Mouse (Mus musculus): ENCODE measurements around the gene Unc79. TPM values are rescaled to one million over a fixed set of nuclear protein-coding genes. Genes with fewer than 3 reads are reported as not detected.

The Unc79 gene
- polyA plus RNA-seq, 1 experiment from 2014 or later: 6.3 TPM

GRCm38 (mm10) chr12:103080055-103080454, 131.4 kb downstream of the Unc79 start:
- Histone ChIP-seq H3K27ac (replicated peaks) (no peak overlapping the region), H3K36me3 (peaks cover 12% of the 10 kb centered on the region), H3K9ac (replicated peaks) (no peak overlapping the region), H3K4me3 (replicated peaks) (no peak overlapping the region), H3K4me1 (no peaks in the 10 kb centered on the region), H3K4me2 (no peak overlapping the region), H3K9me3 (replicated peaks) (no peaks in the 10 kb centered on the region), H3K27me3 (replicated peaks) (no peaks in the 10 kb centered on the region)
- no peak for ATAC-seq (ENCODE audit: low FRiP score)
- 87% methylated on average over 3 of the region's 3 CpGs for WGBS

GRCm38 (mm10) chr12:103091831-103092230, 143.2 kb downstream of the Unc79 start:
- Histone ChIP-seq H3K4me2 (no peak overlapping the region), H3K36me3 (peaks cover 43% of the 10 kb centered on the region), H3K27ac (replicated peaks) (no peak overlapping the region), H3K4me3 (replicated peaks) (no peak overlapping the region), H3K27me3 (replicated peaks) (no peaks in the 10 kb centered on the region), H3K9me3 (replicated peaks) (no peaks in the 10 kb centered on the region), H3K9ac (replicated peaks) (no peak overlapping the region), H3K4me1 (peaks cover 3% of the 10 kb centered on the region; the same call in 1 of the 2 replicates)
- ATAC-seq (ENCODE audit: low FRiP score): no peak
- 89% methylated on average over 6 of the region's 6 CpGs for WGBS

- H3K9me3 ChIP-seq (replicated peaks): no peaks in the 10 kb centered on the region
- H3K27ac ChIP-seq (replicated peaks): no peak overlapping the region
- ATAC-seq (ENCODE audit: low FRiP score): no peak
- no peak overlapping the region for H3K4me2 ChIP-seq
- H3K4me3 ChIP-seq (replicated peaks): no peak overlapping the region
- no peak overlapping the region for H3K9ac ChIP-seq (replicated peaks)
- H3K27me3 ChIP-seq (replicated peaks): no peaks in the 10 kb centered on the region
- no peaks in the 10 kb centered on the region for H3K4me1 ChIP-seq
- WGBS: 74% methylated on average over 5 of the region's 5 CpGs
- H3K36me3 ChIP-seq: peaks cover 43% of the 10 kb centered on the region
These were observed 146.5 kb downstream of the Unc79 start for GRCm38 (mm10) chr12:103095160-103095559.

GRCm38 (mm10) chr12:103099185-103099584, 150.5 kb downstream of the Unc79 start:
- WGBS: 86% methylated on average over 1 of the region's 1 CpGs

GRCm38 (mm10) chr12:103100088-103100487, 151.4 kb downstream of the Unc79 start:
- no peaks in the 10 kb centered on the region for H3K4me1 ChIP-seq
- H3K27me3 ChIP-seq (replicated peaks): no peaks in the 10 kb centered on the region
- H3K27ac ChIP-seq (replicated peaks): no peak overlapping the region
- no peaks in the 10 kb centered on the region for H3K9me3 ChIP-seq (replicated peaks)
- H3K9ac ChIP-seq (replicated peaks): no peak overlapping the region
- H3K4me3 ChIP-seq (replicated peaks): no peak overlapping the region
- no peak overlapping the region for H3K4me2 ChIP-seq
- WGBS: 67% methylated on average over 5 of the region's 5 CpGs
- peaks cover 34% of the 10 kb centered on the region for H3K36me3 ChIP-seq
- no peak for ATAC-seq (ENCODE audit: low FRiP score)

More at GRCm38 (mm10) chr12:103099185-103099584, 150.5 kb downstream of the Unc79 start:
- no peaks in the 10 kb centered on the region for H3K27me3 ChIP-seq (replicated peaks)
- H3K4me1 ChIP-seq: no peaks in the 10 kb centered on the region
- no peaks in the 10 kb centered on the region for H3K9me3 ChIP-seq (replicated peaks)
- H3K9ac ChIP-seq (replicated peaks): no peak overlapping the region
- no peak overlapping the region for H3K4me3 ChIP-seq (replicated peaks)
- H3K27ac ChIP-seq (replicated peaks): no peak overlapping the region
- no peak; the same call in 1 of the 2 replicates for ATAC-seq (ENCODE audit: low FRiP score)
- H3K4me2 ChIP-seq: no peak overlapping the region
- peaks cover 34% of the 10 kb centered on the region for H3K36me3 ChIP-seq

- no peaks in the 10 kb centered on the region for H3K27me3 ChIP-seq (replicated peaks)
- H3K36me3 ChIP-seq: peaks cover 31% of the 10 kb centered on the region
- no peak overlapping the region for H3K9ac ChIP-seq (replicated peaks)
- ATAC-seq (ENCODE audit: low FRiP score): no peak
- no peak overlapping the region for H3K4me3 ChIP-seq (replicated peaks)
- WGBS: 46% methylated on average over 2 of the region's 2 CpGs
- H3K4me1 ChIP-seq: no peaks in the 10 kb centered on the region
- H3K4me2 ChIP-seq: no peak overlapping the region
- H3K27ac ChIP-seq (replicated peaks): no peak overlapping the region
- no peaks in the 10 kb centered on the region for H3K9me3 ChIP-seq (replicated peaks)
These were observed 154.4 kb downstream of the Unc79 start for GRCm38 (mm10) chr12:103103041-103103440.

- Histone ChIP-seq H3K9me3 (replicated peaks) (no peaks in the 10 kb centered on the region), H3K36me3 (peaks cover 36% of the 10 kb centered on the region), H3K4me1 (no peaks in the 10 kb centered on the region), H3K4me2 (no peak overlapping the region), H3K27me3 (replicated peaks) (no peaks in the 10 kb centered on the region), H3K9ac (replicated peaks) (no peak overlapping the region), H3K4me3 (replicated peaks) (no peak overlapping the region), H3K27ac (replicated peaks) (no peak overlapping the region)
- ATAC-seq (ENCODE audit: low FRiP score): no peak
- 27% methylated on average over 5 of the region's 5 CpGs for WGBS
These were observed 154.9 kb downstream of the Unc79 start for GRCm38 (mm10) chr12:103103601-103104000.

- Histone ChIP-seq H3K9ac (replicated peaks) (no peak overlapping the region), H3K9me3 (replicated peaks) (no peaks in the 10 kb centered on the region), H3K4me3 (replicated peaks) (no peak overlapping the region), H3K36me3 (peaks cover 66% of the 10 kb centered on the region), H3K4me2 (no peak overlapping the region), H3K4me1 (no peaks in the 10 kb centered on the region), H3K27me3 (replicated peaks) (no peaks in the 10 kb centered on the region), H3K27ac (replicated peaks) (no peak overlapping the region)
- 92% methylated on average over 7 of the region's 7 CpGs for WGBS
- ATAC-seq (ENCODE audit: low FRiP score): no peak
These were observed 160.6 kb downstream of the Unc79 start for GRCm38 (mm10) chr12:103109301-103109700.

GRCm38 (mm10) chr12:103116639-103117038, 168.0 kb downstream of the Unc79 start:
- ATAC-seq (ENCODE audit: low FRiP score): no peak
- 88% methylated on average over 8 of the region's 8 CpGs for WGBS
- H3K27ac ChIP-seq (replicated peaks): no peak overlapping the region
- H3K4me2 ChIP-seq: no peak overlapping the region
- no peak overlapping the region for H3K9ac ChIP-seq (replicated peaks)
- H3K4me3 ChIP-seq (replicated peaks): no peak overlapping the region
- H3K4me1 ChIP-seq: 0 out of 2 replicates have a peak, but pooled peaks cover 3% of the 10 kb centered on the region
- H3K9me3 ChIP-seq (replicated peaks): no peaks in the 10 kb centered on the region
- peaks cover 41% of the 10 kb centered on the region for H3K36me3 ChIP-seq
- H3K27me3 ChIP-seq (replicated peaks): no peaks in the 10 kb centered on the region

- Histone ChIP-seq H3K4me1 (0 out of 2 replicates have a peak, but pooled peaks cover 3% of the 10 kb centered on the region), H3K4me2 (no peak overlapping the region), H3K9ac (replicated peaks) (no peak overlapping the region), H3K4me3 (replicated peaks) (no peak overlapping the region), H3K36me3 (peaks cover 40% of the 10 kb centered on the region), H3K27ac (replicated peaks) (no peak overlapping the region), H3K27me3 (replicated peaks) (no peaks in the 10 kb centered on the region), H3K9me3 (replicated peaks) (no peaks in the 10 kb centered on the region)
- WGBS: 60% methylated on average over 10 of the region's 10 CpGs
- ATAC-seq (ENCODE audit: low FRiP score): no peak
These were observed 169.0 kb downstream of the Unc79 start for GRCm38 (mm10) chr12:103117517-103118193.

GRCm38 (mm10) chr12:103121928-103122327, 173.3 kb downstream of the Unc79 start:
- 81% methylated on average over 5 of the region's 5 CpGs for WGBS
- no peaks in the 10 kb centered on the region for H3K27me3 ChIP-seq (replicated peaks)
- peaks cover 36% of the 10 kb centered on the region for H3K36me3 ChIP-seq

GRCm38 (mm10) chr12:103123861-103124260, 175.2 kb downstream of the Unc79 start:
- 55% methylated on average over 1 of the region's 1 CpGs for WGBS
- no peaks in the 10 kb centered on the region for H3K4me1 ChIP-seq
- ATAC-seq (ENCODE audit: low FRiP score): no peak
- no peak overlapping the region for H3K4me3 ChIP-seq (replicated peaks)
- H3K9ac ChIP-seq (replicated peaks): no peak overlapping the region
- peaks cover 35% of the 10 kb centered on the region for H3K36me3 ChIP-seq
- H3K27me3 ChIP-seq (replicated peaks): no peaks in the 10 kb centered on the region
- H3K27ac ChIP-seq (replicated peaks): no peak overlapping the region
- H3K9me3 ChIP-seq (replicated peaks): no peaks in the 10 kb centered on the region
- no peak overlapping the region for H3K4me2 ChIP-seq

More at GRCm38 (mm10) chr12:103121928-103122327, 173.3 kb downstream of the Unc79 start:
- 0 out of 2 replicates have a peak, but pooled peaks cover 3% of the 10 kb centered on the region for H3K4me1 ChIP-seq
- H3K9ac ChIP-seq (replicated peaks): no peak overlapping the region
- H3K4me2 ChIP-seq: no peak overlapping the region
- no peak overlapping the region for H3K4me3 ChIP-seq (replicated peaks)
- ATAC-seq (ENCODE audit: low FRiP score): no peak
- no peak overlapping the region for H3K27ac ChIP-seq (replicated peaks)
- H3K9me3 ChIP-seq (replicated peaks): no peaks in the 10 kb centered on the region
